Mouse (Mus musculus): ENCODE results near the gene C1qb. TPM values are rescaled to one million over a fixed set of nuclear protein-coding genes. Genes with fewer than 3 reads are reported as not detected.

C1qb gene
- 10 to 100 TPM in 1 of 2 experiments, 1 to 10 TPM in 1; 8.5 to 13.1 TPM for total RNA-seq (2021)
- long read RNA-seq, experiment 1, transcript C1qb-201 (3 exons, 1,088 nt): major isoform, 8 of 8 reads
- long read RNA-seq, experiment 1, partial matches to known transcripts: 0 of 8 reads
- long read RNA-seq, experiment 1, other reads (novel, unspliced or antisense): 0 of 8 reads
- long read RNA-seq, experiment 2, transcript C1qb-201 (3 exons, 1,088 nt): major isoform, 9 of 9 reads
- long read RNA-seq, experiment 2, partial matches to known transcripts: 0 of 9 reads
- long read RNA-seq, experiment 2, other reads (novel, unspliced or antisense): 0 of 9 reads

GRCm38 (mm10) chr4:136886101-136886500 lies at the start of gene C1qb:
Gene C1qb (minus strand): TSS chr4:136886187.
- DNase-seq (ENCODE audit: low spot score): peak; percentile 13

GRCm38 (mm10) chr4:136934746-136935613 lies 49.0 kb upstream of the C1qb start:
- DNase-seq (ENCODE audit: low spot score): no peak

- no peak for DNase-seq (ENCODE audit: low spot score)
These were observed 44.5 kb upstream of the C1qb start for GRCm38 (mm10) chr4:136930474-136930873.

- peak; percentile 16 for DNase-seq (ENCODE audit: low spot score)
These were observed 42.9 kb upstream of the C1qb start for GRCm38 (mm10) chr4:136928928-136929327.

- DNase-seq (ENCODE audit: low spot score): no peak
These were observed 39.8 kb upstream of the C1qb start for GRCm38 (mm10) chr4:136925804-136926203.

- DNase-seq (ENCODE audit: low spot score): peak; percentile 42
These were observed 38.5 kb upstream of the C1qb start for GRCm38 (mm10) chr4:136924529-136924928.

GRCm38 (mm10) chr4:136919526-136919925 lies 33.5 kb upstream of the C1qb start:
- no peak for DNase-seq (ENCODE audit: low spot score)

- DNase-seq (ENCODE audit: low spot score): no peak
These were observed 32.8 kb upstream of the C1qb start for GRCm38 (mm10) chr4:136918834-136919233.

GRCm38 (mm10) chr4:136917165-136917524 lies 31.2 kb upstream of the C1qb start:
- no peak for DNase-seq (ENCODE audit: low spot score)

- DNase-seq (ENCODE audit: low spot score): no peak
These were observed 30.6 kb upstream of the C1qb start for GRCm38 (mm10) chr4:136916359-136917164.

- DNase-seq (ENCODE audit: low spot score): no peak
These were observed 26.9 kb upstream of the C1qb start for GRCm38 (mm10) chr4:136912841-136913240.

- no peak for DNase-seq (ENCODE audit: low spot score)
These were observed 25.8 kb upstream of the C1qb start for GRCm38 (mm10) chr4:136911804-136912203.

GRCm38 (mm10) chr4:136911211-136911646 lies 25.2 kb upstream of the C1qb start:
- DNase-seq (ENCODE audit: low spot score): no peak

GRCm38 (mm10) chr4:136907809-136908208 lies 21.8 kb upstream of the C1qb start:
- DNase-seq (ENCODE audit: low spot score): no peak

GRCm38 (mm10) chr4:136907033-136907432 lies 21.0 kb upstream of the C1qb start:
- DNase-seq (ENCODE audit: low spot score): peak; percentile 26

- DNase-seq (ENCODE audit: low spot score): no peak
These were observed 19.0 kb upstream of the C1qb start for GRCm38 (mm10) chr4:136904767-136905539.

GRCm38 (mm10) chr4:136899154-136899553 lies 13.2 kb upstream of the C1qb start:
- no peak for DNase-seq (ENCODE audit: low spot score)

GRCm38 (mm10) chr4:136898637-136899036 lies 12.7 kb upstream of the C1qb start, which contains the start of gene C1qa:
Gene C1qa (minus strand): TSS chr4:136898803.
- peak; percentile 17 for DNase-seq (ENCODE audit: low spot score)

- DNase-seq (ENCODE audit: low spot score): no peak
These were observed 12.2 kb upstream of the C1qb start for GRCm38 (mm10) chr4:136898084-136898598.

GRCm38 (mm10) chr4:136896461-136896860 lies 10.5 kb upstream of the C1qb start:
- no peak for DNase-seq (ENCODE audit: low spot score)

- DNase-seq (ENCODE audit: low spot score): no peak
These were observed 9.9 kb upstream of the C1qb start for GRCm38 (mm10) chr4:136895861-136896260.
